Mouse (Mus musculus) midbrain, embryonic 16.5 days (tissue): Measurements from ENCODE around the gene Tulp2. TPM values are rescaled to one million over a fixed set of nuclear protein-coding genes. Genes with fewer than 3 reads are reported as not detected.

ENCODE experiments used
- ATAC-seq: fragments of 200-750 bp; cut with Nextera tagmentation; 2 replicates; pipeline ENCODE4 v1.8.0; 2017; ENCODE audit warnings: moderate TSS enrichment
- H3K27ac ChIP-seq: fragments of 300-500 bp; sonication (generic); 2 replicates; pipeline ENCODE4 v1.5.1; 2014; ENCODE audit warnings: mild to moderate bottlenecking, low read length, mixed read lengths
- H3K27me3 ChIP-seq: fragments of 300-500 bp; sonication (generic); 2 replicates; pipeline ENCODE4 v1.6.1; 2014; ENCODE audit warnings: low read depth, low read length, mixed read lengths; ENCODE audit not compliant: control insufficient read depth, insufficient read depth
- H3K36me3 ChIP-seq: fragments of 300-500 bp; sonication (generic); 2 replicates; pipeline ENCODE4 v1.6.1; 2014; ENCODE audit warnings: mild to moderate bottlenecking, low read length, moderate library complexity, mixed read lengths; ENCODE audit not compliant: control insufficient read depth, insufficient read depth
- H3K4me1 ChIP-seq: fragments of 300-500 bp; sonication (generic); 2 replicates; pipeline ENCODE4 v1.6.1; 2014; ENCODE audit warnings: mild to moderate bottlenecking, low read length, mixed read lengths; ENCODE audit not compliant: control insufficient read depth, insufficient read depth
- H3K4me2 ChIP-seq: fragments of 300-500 bp; sonication (generic); 2 replicates; pipeline ENCODE4 v1.6.1; 2014; ENCODE audit warnings: mild to moderate bottlenecking, low read length, mixed read lengths
- H3K4me3 ChIP-seq: fragments of 300-500 bp; sonication (generic); 2 replicates; pipeline ENCODE4 v1.5.1; 2014; ENCODE audit warnings: low read depth, mild to moderate bottlenecking, low read length, moderate library complexity, mixed read lengths
- H3K9ac ChIP-seq: fragments of 300-500 bp; sonication (generic); 2 replicates; pipeline ENCODE4 v1.6.1; 2014; ENCODE audit warnings: low read depth, low read length, mixed read lengths
- H3K9me3 ChIP-seq: fragments of 300-500 bp; sonication (generic); replicated peaks from 2 replicates; pipeline ENCODE4 v1.6.1; 2014; ENCODE audit warnings: mild to moderate bottlenecking, low read length, mixed read lengths; ENCODE audit not compliant: control insufficient read depth, poor library complexity, severe bottlenecking
- WGBS: fragments of 180-500 bp; shearing (Covaris S2); extraction: QIAGEN DNeasy Blood & Tissue Kit; methylation state at CpG from one replicate; pipeline ENCODE4 v1.1.7; 2014; 5-methylcytosine and 5-hydroxymethylcytosine counted together
- polyA plus RNA-seq: library from polyadenylated mRNA; unstranded; fragments of >200 nt; fragmentation: Nextera tagmentation; extraction: Ambion mirVana; gene quantifications from 2 replicates; pipeline ENCODE4 v1.2.1, GENCODE M21; 2015

Tulp2 gene
- polyA plus RNA-seq, 1 experiment from 2014 or later: 0.15 TPM

- Histone ChIP-seq H3K4me3 (no peak overlapping the region), H3K9ac (no peak overlapping the region), H3K27me3 (no peaks in the 10 kb centered on the region), H3K27ac (no peak overlapping the region), H3K36me3 (no peaks in the 10 kb centered on the region), H3K4me1 (no peaks in the 10 kb centered on the region), H3K4me2 (no peak overlapping the region), H3K9me3 (no peaks in the 10 kb centered on the region)
- 85% methylated on average over 16 of the region's 16 CpGs for WGBS
- ATAC-seq: no peak
Measured at GRCm38 (mm10) chr7:45549641-45550436, 68.2 kb downstream of the Tulp2 start.

- H3K4me1 ChIP-seq: no peaks in the 10 kb centered on the region
- ATAC-seq: no peak
Measured at GRCm38 (mm10) chr7:45550821-45551511, 69.3 kb downstream of the Tulp2 start.

GRCm38 (mm10) chr7:45551512-45551883, 69.8 kb downstream of the Tulp2 start:
- WGBS: 85% methylated on average over 8 of the region's 8 CpGs
- Histone ChIP-seq H3K9me3 (no peaks in the 10 kb centered on the region), H3K27me3 (no peaks in the 10 kb centered on the region), H3K9ac (no peak overlapping the region), H3K36me3 (no peaks in the 10 kb centered on the region), H3K4me2 (no peak overlapping the region), H3K4me1 (no peaks in the 10 kb centered on the region), H3K4me3 (no peak overlapping the region), H3K27ac (no peak overlapping the region)
- ATAC-seq: no peak

More at GRCm38 (mm10) chr7:45550821-45551511, 69.3 kb downstream of the Tulp2 start:
- no peaks in the 10 kb centered on the region for H3K9me3 ChIP-seq
- H3K36me3 ChIP-seq: no peaks in the 10 kb centered on the region
- no peak overlapping the region for H3K4me2 ChIP-seq
- no peak overlapping the region for H3K4me3 ChIP-seq
- no peaks in the 10 kb centered on the region for H3K27me3 ChIP-seq
- 86% methylated on average over 11 of the region's 11 CpGs for WGBS
- no peak overlapping the region for H3K27ac ChIP-seq
- no peak overlapping the region for H3K9ac ChIP-seq

GRCm38 (mm10) chr7:45553519-45553918, 71.8 kb downstream of the Tulp2 start:
- Histone ChIP-seq H3K4me1 (no peaks in the 10 kb centered on the region), H3K9me3 (no peaks in the 10 kb centered on the region), H3K36me3 (no peaks in the 10 kb centered on the region), H3K27me3 (no peaks in the 10 kb centered on the region), H3K27ac (no peak overlapping the region), H3K9ac (no peak overlapping the region), H3K4me3 (no peak overlapping the region), H3K4me2 (no peak overlapping the region)
- 62% methylated on average over 8 of the region's 8 CpGs for WGBS
- no peak for ATAC-seq

GRCm38 (mm10) chr7:45553990-45554389, 72.3 kb downstream of the Tulp2 start:
- 87% methylated on average over 2 of the region's 2 CpGs for WGBS
- no peak overlapping the region for H3K27ac ChIP-seq
- ATAC-seq: no peak

GRCm38 (mm10) chr7:45554744-45555143, 73.1 kb downstream of the Tulp2 start, which contains the start of gene Hsd17b14:
Gene Hsd17b14, plus strand, starts transcription at chr7:45554893.
- Histone ChIP-seq H3K27me3 (no peaks in the 10 kb centered on the region), H3K27ac (no peak within 1 kb of the TSS), H3K9me3 (no peaks in the 10 kb centered on the region), H3K4me1 (no peaks in the 10 kb centered on the region), H3K9ac (no peak within 1 kb of the TSS), H3K4me2 (no peak within 1 kb of the TSS), H3K36me3 (no peaks in the 10 kb centered on the region), H3K4me3 (no peak within 1 kb of the TSS)
- no peak for ATAC-seq
- 38% methylated on average over 8 of the region's 8 CpGs for WGBS

More at GRCm38 (mm10) chr7:45553990-45554389, 72.3 kb downstream of the Tulp2 start:
- no peaks in the 10 kb centered on the region for H3K36me3 ChIP-seq
- H3K27me3 ChIP-seq: no peaks in the 10 kb centered on the region
- H3K9ac ChIP-seq: no peak overlapping the region
- H3K9me3 ChIP-seq: no peaks in the 10 kb centered on the region
- no peak overlapping the region for H3K4me2 ChIP-seq
- H3K4me3 ChIP-seq: no peak overlapping the region
- H3K4me1 ChIP-seq: no peaks in the 10 kb centered on the region

GRCm38 (mm10) chr7:45555787-45556186, 74.1 kb downstream of the Tulp2 start:
- H3K9ac ChIP-seq: no peak overlapping the region
- H3K4me1 ChIP-seq: no peaks in the 10 kb centered on the region; the same call in 1 of the 2 replicates
- no peaks in the 10 kb centered on the region for H3K9me3 ChIP-seq
- no peak for ATAC-seq
- H3K27me3 ChIP-seq: no peaks in the 10 kb centered on the region
- H3K4me2 ChIP-seq: no peak overlapping the region
- 23% methylated on average over 8 of the region's 8 CpGs for WGBS
- no peaks in the 10 kb centered on the region for H3K36me3 ChIP-seq
- H3K27ac ChIP-seq: no peak overlapping the region
- no peak overlapping the region for H3K4me3 ChIP-seq

- H3K4me3 ChIP-seq: no peak overlapping the region
- H3K4me1 ChIP-seq: peaks cover 3% of the 10 kb centered on the region; the same call in 1 of the 2 replicates
- WGBS: 60% methylated on average over 6 of the region's 6 CpGs
- H3K9ac ChIP-seq: no peak overlapping the region
- H3K36me3 ChIP-seq: no peaks in the 10 kb centered on the region
- H3K9me3 ChIP-seq: no peaks in the 10 kb centered on the region
- H3K4me2 ChIP-seq: no peak overlapping the region
- H3K27ac ChIP-seq: no peak overlapping the region
- H3K27me3 ChIP-seq: no peaks in the 10 kb centered on the region
- ATAC-seq: no peak
Measured at GRCm38 (mm10) chr7:45558907-45559306, 77.2 kb downstream of the Tulp2 start.

- peaks cover 3% of the 10 kb centered on the region; the same call in 1 of the 2 replicates for H3K4me1 ChIP-seq
- ATAC-seq: no peak
- H3K4me3 ChIP-seq: no peak overlapping the region
- 88% methylated on average over 7 of the region's 7 CpGs for WGBS
- no peak overlapping the region for H3K9ac ChIP-seq
- no peaks in the 10 kb centered on the region for H3K27me3 ChIP-seq
- H3K4me2 ChIP-seq: no peak overlapping the region
- H3K27ac ChIP-seq: no peak overlapping the region
- no peaks in the 10 kb centered on the region for H3K9me3 ChIP-seq
- H3K36me3 ChIP-seq: no peaks in the 10 kb centered on the region
Measured at GRCm38 (mm10) chr7:45560241-45560640, 78.6 kb downstream of the Tulp2 start.
